Mouse (Mus musculus) ES-E14 (cell line): ENCODE results near the gene Zfp646. TPM values are rescaled to one million over a fixed set of nuclear protein-coding genes. Genes with fewer than 3 reads are reported as not detected.

Experiments
- DNase-seq: peaks from one replicate; pipeline ENCODE4 v3.0.0-alpha.2; 2013; ENCODE audit warnings: low read depth, low spot score
- H3K27ac ChIP-seq: 2 replicates; pipeline ENCODE4 v1.5.1; 2012; ENCODE audit warnings: low read depth, mild to moderate bottlenecking, low read length, moderate library complexity, mixed read lengths; ENCODE audit not compliant: poor library complexity, insufficient read depth, severe bottlenecking
- H3K36me3 ChIP-seq: 2 replicates; pipeline ENCODE4 v1.6.1; 2012; ENCODE audit warnings: mild to moderate bottlenecking, low read length, moderate library complexity, mixed read lengths; ENCODE audit not compliant: control insufficient read depth, poor library complexity, insufficient read depth, severe bottlenecking
- H3K4me1 ChIP-seq, 2 experiments: fragments of 150-350 bp in 1 of 2; sonication (generic) in 1 of 2; 2 replicates each; pipeline ENCODE4 v1.6.1; 2012; ENCODE audit warnings: low read length in 2 of 2, mild to moderate bottlenecking in 1 of 2, mixed read lengths in 1 of 2; ENCODE audit not compliant: control insufficient read depth in 2 of 2, insufficient read depth in 2 of 2, poor library complexity in 1 of 2
- H3K4me3 ChIP-seq, 2 experiments: fragments of 150-350 bp in 1 of 2; sonication (generic) in 1 of 2; 2 replicates each; pipeline ENCODE4 v1.5.1; 2012; ENCODE audit warnings: low read length in 2 of 2, low read depth in 1 of 2, mild to moderate bottlenecking in 1 of 2, mixed read lengths in 1 of 2; ENCODE audit not compliant: insufficient read depth in 1 of 2, poor library complexity in 1 of 2, severe bottlenecking in 1 of 2
- H3K9ac ChIP-seq: 2 replicates; pipeline ENCODE4 v1.6.1; 2012; ENCODE audit warnings: low read depth, mild to moderate bottlenecking, low read length, mixed read lengths; ENCODE audit not compliant: poor library complexity, insufficient read depth, severe bottlenecking
- H3K9me3 ChIP-seq: fragments of 150-350 bp; sonication (generic); 2 replicates; pipeline ENCODE4 v1.6.1; 2012; ENCODE audit warnings: low read depth, mild to moderate bottlenecking, low read length; ENCODE audit not compliant: control insufficient read depth, insufficient read depth
- CHD2 ChIP-seq: IDR thresholded peaks from 2 replicates; pipeline ENCODE4 v1.6.1; 2014; ENCODE audit warnings: mild to moderate bottlenecking, low read depth, low read length, inconsistent platforms
- HCFC1 ChIP-seq: IDR thresholded peaks from 2 replicates; pipeline ENCODE4 v1.6.1; 2012; ENCODE audit warnings: low read length, inconsistent platforms, borderline replicate concordance; ENCODE audit not compliant: insufficient read depth
- MAFK ChIP-seq: IDR thresholded peaks from 2 replicates; pipeline ENCODE4 v1.6.1; 2014; ENCODE audit warnings: mild to moderate bottlenecking, low read depth, low read length, inconsistent platforms; ENCODE audit not compliant: insufficient read depth
- ZC3H11A ChIP-seq: IDR thresholded peaks from 2 replicates; pipeline ENCODE4 v1.6.1; 2012; ENCODE audit warnings: low read depth, mild to moderate bottlenecking, inconsistent platforms, low read length, borderline replicate concordance
- ZNF384 ChIP-seq: IDR thresholded peaks from 2 replicates; pipeline ENCODE4 v1.6.1; 2012; ENCODE audit warnings: low read depth, low read length, inconsistent platforms
- in situ Hi-C, 2 experiments: fragments of 600-800 bp; cut with MboI; formaldehyde crosslinking; loops; one replicate each; pipeline ENCODE4 v1.15.1; 2025; ENCODE audit warnings: low sequenced_read_pairs in 2 of 2, inconsistent platforms in 1 of 2; ENCODE audit not compliant: unreplicated experiment in 2 of 2
- total RNA-seq: library from RNA; depleted of rRNA; stranded (reverse); fragments of 300-350 nt; gene quantifications from 2 replicates; pipeline ENCODE4 v1.2.3, GENCODE M21; 2012

Gene Zfp646
- total RNA-seq, 1 experiment = 44.7 TPM

- Histone ChIP-seq H3K4me1 (peaks cover 15 to 52% of the 10 kb centered on the region in 2 experiments; a peak in 3 of 4 replicates), H3K4me3 (peak within 1 kb of the TSS; percentile 60), H3K36me3 (peaks cover 25% of the 10 kb centered on the region; the same call in 1 of the 2 replicates), H3K9ac (peak within 1 kb of the TSS; percentile 68), H3K27ac (peak within 1 kb of the TSS; percentile 14; the same call in 1 of the 2 replicates), H3K9me3 (no peaks in the 10 kb centered on the region)
- TF ChIP-seq ZNF384 (peak; percentile 55; the same call in 1 of the 2 replicates), ZC3H11A (no peak), MAFK (no peak), HCFC1 (no peak), CHD2 (no peak)
- in situ Hi-C loops = no loop called here
- DNase-seq = no peak
Observed at GRCm38 (mm10) chr7:127929923-127930322, 53.9 kb downstream of the Zfp646 start, which contains the start of gene Prss8. Gene Prss8 (minus strand): TSS chr7:127930104.

- DNase-seq = no peak
- Histone ChIP-seq H3K9ac (no peak overlapping the region), H3K4me1 (peaks cover 15 to 50% of the 10 kb centered on the region in 2 experiments; a peak in 3 of 4 replicates), H3K36me3 (peaks cover 19% of the 10 kb centered on the region; the same call in 1 of the 2 replicates), H3K4me3 (no peak overlapping the region), H3K27ac (no peak overlapping the region), H3K9me3 (no peaks in the 10 kb centered on the region)
- in situ Hi-C loops = no loop called here
- TF ChIP-seq HCFC1 (no peak), CHD2 (no peak)
Observed at GRCm38 (mm10) chr7:127930636-127931035, 54.6 kb downstream of the Zfp646 start.

- peaks cover 15 to 45% of the 10 kb centered on the region in 2 experiments; a peak in 3 of 4 replicates for H3K4me1 ChIP-seq
- H3K9ac ChIP-seq = peak overlapping the region; percentile 57
- in situ Hi-C loops = no loop called here
Observed at GRCm38 (mm10) chr7:127931351-127932135, 55.5 kb downstream of the Zfp646 start.

GRCm38 (mm10) chr7:127932273-127933031 lies 56.4 kb downstream of the Zfp646 start:
- peaks cover 15 to 42% of the 10 kb centered on the region in 2 experiments; a peak in 3 of 4 replicates for H3K4me1 ChIP-seq
- peaks cover 6% of the 10 kb centered on the region; the same call in 1 of the 2 replicates for H3K36me3 ChIP-seq
- H3K9ac ChIP-seq = peak overlapping the region; percentile 52
- in situ Hi-C loops = no loop called here
- H3K27ac ChIP-seq = peak overlapping the region; percentile 93
- no peak for DNase-seq
- peak overlapping the region; percentile 15 to 34; a peak in 2 of 4 replicates for H3K4me3 ChIP-seq
- TF ChIP-seq CHD2 (no peak), ZC3H11A (no peak), ZNF384 (no peak), MAFK (no peak), HCFC1 (no peak; the same call in 1 of the 2 replicates)
- H3K9me3 ChIP-seq = no peaks in the 10 kb centered on the region

More at GRCm38 (mm10) chr7:127931351-127932135, 55.5 kb downstream of the Zfp646 start:
- H3K27ac ChIP-seq = peak overlapping the region; percentile 93
- H3K36me3 ChIP-seq = peaks cover 11% of the 10 kb centered on the region; the same call in 1 of the 2 replicates
- no peak for TF ChIP-seq MAFK
- TF ChIP-seq ZC3H11A = no peak
- no peak for TF ChIP-seq ZNF384
- TF ChIP-seq HCFC1 = no peak
- no peak for TF ChIP-seq CHD2
- H3K9me3 ChIP-seq = no peaks in the 10 kb centered on the region
- DNase-seq = no peak
- H3K4me3 ChIP-seq = peak overlapping the region in 1 of 2 experiments; percentile 30; a peak in 1 of 4 replicates
